Mouse (Mus musculus) ovary, adult 10 weeks (tissue): ENCODE results near the gene Slc2a12. TPM values are rescaled to one million over a fixed set of nuclear protein-coding genes. Genes with fewer than 3 reads are reported as not detected.

Experiments used
- polyA plus RNA-seq: library from polyadenylated mRNA; stranded (reverse); fragments of 350-450 nt; fragmentation: Illumina TruSeq; extraction: RNeasy Lipid Tissue Mini Kit (QIAGEN cat#74804); gene quantifications from one replicate; pipeline ENCODE4 v1.2.3, GENCODE M21; 2014

Slc2a12 gene
- 4.3 TPM for polyA plus RNA-seq

GRCm38 (mm10) chr10:22644853-22645491, at the start of gene Slc2a12:
Gene Slc2a12 (plus strand): TSS chr10:22645011.

GRCm38 (mm10) chr10:22731272-22732093, 86.7 kb downstream of the Slc2a12 start, which contains the start of gene Tbpl1:
Gene Tbpl1 (minus strand): TSS chr10:22731938.

Other genes with a start within 250 kb of the Slc2a12 start
- 86.5 TPM for gene Tbpl1, start 86.9 kb downstream of the Slc2a12 start, polyA plus RNA-seq
- 11.1 TPM for gene Tcf21, start 175.2 kb downstream of the Slc2a12 start, polyA plus RNA-seq